Mouse (Mus musculus) liver, adult 2 months (tissue): Measurements from ENCODE around the gene Trio.

ENCODE experiments used
- CTCF ChIP-seq: fragments of 200-500 bp; IDR thresholded peaks from 2 replicates; pipeline ENCODE4 v1.5.1; 2011; ENCODE audit warnings: low read depth, low read length, control low read depth
- POLR2A ChIP-seq: fragments of 200-500 bp; IDR thresholded peaks from 2 replicates; pipeline ENCODE4 v1.6.1; 2011; ENCODE audit warnings: low read length, control low read depth; ENCODE audit not compliant: insufficient read depth; ENCODE audit errors: extremely low read depth

DNA sequence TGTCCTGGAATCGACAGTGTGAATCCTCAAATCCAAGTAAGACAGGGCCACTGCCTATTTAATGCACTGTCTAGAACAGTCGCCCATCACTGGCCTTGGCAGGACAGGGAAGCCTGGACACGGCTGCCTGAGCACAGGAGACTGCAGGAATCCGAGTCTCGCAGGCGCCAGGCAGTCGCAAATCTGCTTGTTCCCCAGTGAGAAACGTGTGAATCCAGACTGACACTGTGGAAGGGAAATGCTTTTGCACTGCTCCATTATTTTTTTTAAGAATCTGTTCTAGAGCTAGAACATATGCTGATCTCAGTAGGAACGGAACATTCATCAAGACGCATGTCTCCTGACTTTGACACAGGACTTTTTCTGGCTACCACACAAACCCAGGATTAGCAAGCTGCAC lies 208.6 kb downstream of the Trio start:
- TF ChIP-seq CTCF (no peak), POLR2A (no peak)
